In genomic region chr15:98792233-98793020, GRCm38 (mm10) we compare ENCODE assay signal across 8 mouse cellular contexts. TPM values are rescaled to one million over a fixed set of nuclear protein-coding genes. Genes with fewer than 3 reads are reported as not detected.
A peak's percentile ranks its signal among the peaks of the same experiment; 100 is the strongest.
DNase-seq lines count a peak whose midpoint lies in the region; ATAC-seq lines count a peak whose summit lies in the region.

No protein-coding gene starts in this region.

- H3K4me1 ChIP-seq in kidney, embryonic 14.5 days (ENCODE audit: control insufficient read depth, insufficient read depth, low read length), result peaks cover 14% of the 10 kb centered on the region; the same call in 1 of the 2 replicates
- peaks cover 18% of the 10 kb centered on the region for H3K4me1 ChIP-seq in hindbrain, embryonic 16.5 days (ENCODE audit: control insufficient read depth, insufficient read depth, low read depth, low read length)
- H3K4me1 ChIP-seq in neural tube, embryonic 15.5 days, result peaks cover 47% of the 10 kb centered on the region

- DNase-seq in kidney, adult 8-10 months, result no peak
- DNase-seq in brain, adult 2 months (ENCODE audit: low read depth, low spot score), result peak; percentile 84
- DNase-seq in urinary bladder, adult 2 months (ENCODE audit: low spot score), result no peak
- no peak for DNase-seq in embryo, embryonic 10.5 days (ENCODE audit: low spot score)
- no peak for DNase-seq in left cerebral cortex, adult 11 months (ENCODE audit: low spot score)

- peak overlapping the region; percentile 21 for H3K4me3 ChIP-seq in kidney, embryonic 14.5 days (ENCODE audit: low read length)
- peak overlapping the region; percentile 44 for H3K4me3 ChIP-seq in hindbrain, embryonic 16.5 days (ENCODE audit: low read length)
- H3K4me3 ChIP-seq in neural tube, embryonic 15.5 days (replicated peaks), result peak overlapping the region; percentile 35

- H3K9me3 ChIP-seq in kidney, embryonic 14.5 days (ENCODE audit: control insufficient read depth, low read length), result no peaks in the 10 kb centered on the region
- no peaks in the 10 kb centered on the region for H3K9me3 ChIP-seq in hindbrain, embryonic 16.5 days (ENCODE audit: control insufficient read depth, low read length)
- H3K9me3 ChIP-seq in neural tube, embryonic 15.5 days (replicated peaks), result no peaks in the 10 kb centered on the region

- H3K9ac ChIP-seq in kidney, embryonic 14.5 days (ENCODE audit: low read depth, low read length), result no peak overlapping the region
- H3K9ac ChIP-seq in hindbrain, embryonic 16.5 days (ENCODE audit: low read depth, low read length), result peak overlapping the region; percentile 50
- H3K9ac ChIP-seq in neural tube, embryonic 15.5 days (replicated peaks), result no peak overlapping the region

- no peak for ATAC-seq in kidney, embryonic 14.5 days (ENCODE audit: low FRiP score, low TSS enrichment)
- peak; percentile 73; the same call in 1 of the 2 replicates for ATAC-seq in hindbrain, embryonic 16.5 days
- peak; percentile 48 for ATAC-seq in neural tube, embryonic 15.5 days (ENCODE audit: low FRiP score)

- H3K27ac ChIP-seq in kidney, embryonic 14.5 days (ENCODE audit: low read depth, low read length), result no peak overlapping the region
- no peak overlapping the region for H3K27ac ChIP-seq in hindbrain, embryonic 16.5 days (ENCODE audit: low read depth, low read length)
- H3K27ac ChIP-seq in neural tube, embryonic 15.5 days (replicated peaks), result no peak overlapping the region

- H3K36me3 ChIP-seq in kidney, embryonic 14.5 days (ENCODE audit: control insufficient read depth, insufficient read depth, low read length), result no peaks in the 10 kb centered on the region
- no peaks in the 10 kb centered on the region for H3K36me3 ChIP-seq in hindbrain, embryonic 16.5 days (ENCODE audit: control insufficient read depth, insufficient read depth, low read length)
- no peaks in the 10 kb centered on the region for H3K36me3 ChIP-seq in neural tube, embryonic 15.5 days

- peaks cover 97% of the 10 kb centered on the region for H3K27me3 ChIP-seq in kidney, embryonic 14.5 days (ENCODE audit: control insufficient read depth, insufficient read depth, low read length)
- H3K27me3 ChIP-seq in hindbrain, embryonic 16.5 days (replicated peaks; ENCODE audit: control insufficient read depth, insufficient read depth, low read length), result peaks cover 83% of the 10 kb centered on the region
- peaks cover 98% of the 10 kb centered on the region for H3K27me3 ChIP-seq in neural tube, embryonic 15.5 days (replicated peaks)

- peak overlapping the region; percentile 31 for H3K4me2 ChIP-seq in kidney, embryonic 14.5 days (replicated peaks; ENCODE audit: low read depth, low read length)
- peak overlapping the region; percentile 70 for H3K4me2 ChIP-seq in hindbrain, embryonic 16.5 days (ENCODE audit: low read length)
- H3K4me2 ChIP-seq in neural tube, embryonic 15.5 days, result peak overlapping the region; percentile 58

- WGBS in kidney, embryonic 14.5 days, result 2% methylated on average over 74 of the region's 75 CpGs
- 1% methylated on average over 72 of the region's 75 CpGs for WGBS in hindbrain, embryonic 16.5 days
- WGBS in neural tube, embryonic 15.5 days, result under 1% methylated on average over 75 of the region's 75 CpGs

RNA-seq across cellular contexts. Expression of gene Wnt1, which starts 2.8 kb away (rescaled TPM):
- not detected in 2 replicates for polyA plus RNA-seq in kidney, embryonic 14.5 days (2014; fragmentation: Nextera tagmentation; extraction: Ambion mirVana)
- polyA plus RNA-seq in hindbrain, embryonic 16.5 days (2015; fragmentation: Nextera tagmentation; extraction: Ambion mirVana), result 1.2 and 2.3 TPM in 2 replicates
- 1.0 and 2.0 TPM in 2 replicates for polyA plus RNA-seq in neural tube, embryonic 15.5 days (2015; fragmentation: Nextera tagmentation; extraction: Ambion mirVana)
- 0.04 and 0.09 TPM in 2 replicates for polyA plus RNA-seq in urinary bladder, adult 2 months (2012; rRNA removed)

RNA-seq across cellular contexts. Expression of gene Wnt10b, which starts 14.5 kb away (rescaled TPM):
- polyA plus RNA-seq in kidney, embryonic 14.5 days (2014; fragmentation: Nextera tagmentation; extraction: Ambion mirVana), result not detected in 2 replicates
- polyA plus RNA-seq in hindbrain, embryonic 16.5 days (2015; fragmentation: Nextera tagmentation; extraction: Ambion mirVana), result 0.06 TPM in 1 of 2 replicates, not detected in the other
- polyA plus RNA-seq in neural tube, embryonic 15.5 days (2015; fragmentation: Nextera tagmentation; extraction: Ambion mirVana), result 0.08 and 0.72 TPM in 2 replicates
- 4.0 and 6.8 TPM in 2 replicates for polyA plus RNA-seq in urinary bladder, adult 2 months (2012; rRNA removed)

RNA-seq across cellular contexts. Expression of gene Ddn, which starts 16.9 kb away (rescaled TPM):
- 1.4 TPM in 2 replicates for polyA plus RNA-seq in kidney, embryonic 14.5 days (2014; fragmentation: Nextera tagmentation; extraction: Ambion mirVana)
- 0.30 and 0.31 TPM in 2 replicates for polyA plus RNA-seq in hindbrain, embryonic 16.5 days (2015; fragmentation: Nextera tagmentation; extraction: Ambion mirVana)
- polyA plus RNA-seq in neural tube, embryonic 15.5 days (2015; fragmentation: Nextera tagmentation; extraction: Ambion mirVana), result 0.18 and 0.36 TPM in 2 replicates
- polyA plus RNA-seq in urinary bladder, adult 2 months (2012; rRNA removed), result 0.04 and 0.08 TPM in 2 replicates

RNA-seq across cellular contexts. Expression of gene Arf3, which starts 29.4 kb away (rescaled TPM):
- 29.8 and 39.7 TPM in 2 replicates for polyA plus RNA-seq in kidney, embryonic 14.5 days (2014; fragmentation: Nextera tagmentation; extraction: Ambion mirVana)
- 107 TPM in 2 replicates for polyA plus RNA-seq in hindbrain, embryonic 16.5 days (2015; fragmentation: Nextera tagmentation; extraction: Ambion mirVana)
- polyA plus RNA-seq in neural tube, embryonic 15.5 days (2015; fragmentation: Nextera tagmentation; extraction: Ambion mirVana), result 97.8 TPM in 2 replicates
- polyA plus RNA-seq in urinary bladder, adult 2 months (2012; rRNA removed), result 74.0 and 79.1 TPM in 2 replicates

RNA-seq across cellular contexts. Expression of gene Prkag1, which starts 38.9 kb away (rescaled TPM):
- 67.8 and 83.7 TPM in 2 replicates for polyA plus RNA-seq in kidney, embryonic 14.5 days (2014; fragmentation: Nextera tagmentation; extraction: Ambion mirVana)
- polyA plus RNA-seq in hindbrain, embryonic 16.5 days (2015; fragmentation: Nextera tagmentation; extraction: Ambion mirVana), result 72.5 and 74.4 TPM in 2 replicates
- polyA plus RNA-seq in neural tube, embryonic 15.5 days (2015; fragmentation: Nextera tagmentation; extraction: Ambion mirVana), result 66.4 and 72.9 TPM in 2 replicates
- polyA plus RNA-seq in urinary bladder, adult 2 months (2012; rRNA removed), result 83.1 and 89.5 TPM in 2 replicates
